In the genomic region with DNA sequence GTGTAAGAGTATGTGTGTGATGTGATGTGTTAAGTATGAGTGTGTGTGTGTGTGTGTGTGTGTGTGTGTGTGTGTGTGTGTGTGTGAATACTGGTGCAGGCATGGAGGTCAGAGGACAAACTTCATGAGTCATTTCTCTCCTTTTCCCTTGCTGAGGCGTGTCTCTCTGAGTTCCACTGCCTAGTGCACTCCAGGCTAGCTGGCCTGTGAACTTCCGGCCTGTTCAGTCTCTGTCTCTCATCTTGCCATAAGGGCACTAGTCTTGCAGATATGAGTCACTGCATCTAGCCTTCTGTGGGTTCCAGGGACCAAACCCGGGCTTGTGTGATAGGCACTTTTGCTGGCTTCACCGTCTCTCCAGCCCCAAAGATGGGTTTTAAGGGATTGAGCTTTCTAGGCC, we compare ENCODE assay signal across 24 mouse cellular contexts.
DNase-seq lines count a peak whose midpoint lies in the region; ATAC-seq and TF ChIP-seq lines count a peak whose summit lies in the region.
"Had no signal": no experiment of that assay in that cellular context is flagged by ENCODE, and none has a peak within 500 bp of the region (broad histone marks: within the 10 kb centered on the region; RNA-seq: fewer than 3 reads in every experiment).

No protein-coding gene starts in this region.

- H3K4me2 ChIP-seq in limb, embryonic 15.5 days, result no peak overlapping the region
- H3K4me2 ChIP-seq: embryonic facial prominence, embryonic 15.5 days; hindbrain, embryonic 15.5 days; intestine, embryonic 15.5 days; kidney, embryonic 15.5 days; limb, embryonic 13.5 days; lung, embryonic 15.5 days; midbrain, embryonic 15.5 days; neural tube, embryonic 15.5 days had no signal

- POLR2A ChIA-PET in Patski (lab: Charles Lee), result no interaction called here

- intact Hi-C loops in gastrocnemius, adult 2 months (cut with DNase I), result no loop called here
- intact Hi-C loops in gastrocnemius, postnatal 36 days (cut with DNase I), result no loop called here

- H3K4me3 ChIP-seq in gastrocnemius, adult 2 months, result no peak overlapping the region
- H3K4me3 ChIP-seq in limb, embryonic 15.5 days, result no peak overlapping the region
- H3K4me3 ChIP-seq in limb, embryonic 10.5 days, result no peak overlapping the region
- H3K4me3 ChIP-seq in midbrain, embryonic 10.5 days, result no peak overlapping the region
- H3K4me3 ChIP-seq: embryonic facial prominence, embryonic 15.5 days; hindbrain, embryonic 15.5 days; intestine, embryonic 15.5 days; kidney, embryonic 15.5 days; limb, embryonic 13.5 days; lung, embryonic 15.5 days; midbrain, embryonic 15.5 days; neural tube, embryonic 15.5 days had no signal

- CTCF ChIA-PET in Patski (lab: Charles Lee), result no interaction called here

- H3K9me3 ChIP-seq in limb, embryonic 15.5 days, result no peaks in the 10 kb centered on the region
- H3K9me3 ChIP-seq in limb, embryonic 10.5 days (replicated peaks), result no peaks in the 10 kb centered on the region
- H3K9me3 ChIP-seq in midbrain, embryonic 10.5 days (replicated peaks), result no peaks in the 10 kb centered on the region
- H3K9me3 ChIP-seq: embryonic facial prominence, embryonic 15.5 days; hindbrain, embryonic 15.5 days; intestine, embryonic 15.5 days; kidney, embryonic 15.5 days; limb, embryonic 13.5 days; lung, embryonic 15.5 days; midbrain, embryonic 15.5 days; neural tube, embryonic 15.5 days had no signal

- 75% methylated on average over 4 of the region's 4 CpGs for WGBS in limb, embryonic 15.5 days
- WGBS in limb, embryonic 10.5 days, result 87% methylated on average over 4 of the region's 4 CpGs
- WGBS in midbrain, embryonic 10.5 days, result 85% methylated on average over 4 of the region's 4 CpGs

- H3K27ac ChIP-seq in gastrocnemius, adult 2 months, result peak overlapping the region; percentile 29; the same call in 1 of the 2 replicates
- H3K27ac ChIP-seq in limb, embryonic 15.5 days, result 0 out of 2 replicates have a peak overlapping the region, but pooled peaks have one; percentile 27
- H3K27ac ChIP-seq in limb, embryonic 10.5 days, result no peak overlapping the region
- no peak overlapping the region for H3K27ac ChIP-seq in midbrain, embryonic 10.5 days (replicated peaks)
- H3K27ac ChIP-seq: embryonic facial prominence, embryonic 15.5 days; hindbrain, embryonic 15.5 days; intestine, embryonic 15.5 days; kidney, embryonic 15.5 days; lung, embryonic 15.5 days; midbrain, embryonic 15.5 days; neural tube, embryonic 15.5 days had no signal

- in situ Hi-C loops in Patski (cut with MboI; ENCODE audit: low pct_unique_long_range_greater_than_20kb), result no loop called here

- ATAC-seq in limb, embryonic 15.5 days (ENCODE audit: insufficient number of reproducible peaks, low FRiP score, low TSS enrichment, low read depth), result no peak
- ATAC-seq in Patski, result no peak
- ATAC-seq: intestine, embryonic 15.5 days; midbrain, embryonic 15.5 days had no signal

- no peak for DNase-seq in gastrocnemius, adult 2 months
- no peak for DNase-seq in gastrocnemius, postnatal 36 days
- no peak for DNase-seq in limb, embryonic 10.5 days (ENCODE audit: low spot score)
- DNase-seq in 3134 (ENCODE audit: extremely low read depth, insufficient read length, low spot score), result peak; percentile 69
- peak; percentile 19 for DNase-seq in Patski (ENCODE audit: low read depth, low spot score)
- no peak for DNase-seq in left cerebral cortex, adult 18-20 months (ENCODE audit: low spot score in 2 of 2)
- DNase-seq in midbrain, embryonic 10.5 days (ENCODE audit: low spot score), result no peak
- DNase-seq: adrenal gland, postnatal 14 days; B cell, adult 2 months; cerebellum, adult 11-12 months; cerebellum, postnatal 25 days; embryo, embryonic 11 days; heart, adult 18-20 months; heart, postnatal 36 days; thymus, adult 2 months had no signal

- no peak for TF ChIP-seq CTCF in gastrocnemius, adult 2 months (IDR thresholded peaks at IDR 0.05)
- TF ChIP-seq CTCF in Patski (IDR thresholded peaks at IDR 0.05), result no peak

- peaks cover 47% of the 10 kb centered on the region for H3K4me1 ChIP-seq in limb, embryonic 15.5 days
- H3K4me1 ChIP-seq in limb, embryonic 10.5 days, result peaks cover 62% of the 10 kb centered on the region
- H3K4me1 ChIP-seq in midbrain, embryonic 10.5 days, result peaks cover 76% of the 10 kb centered on the region

- H3K36me3 ChIP-seq in limb, embryonic 15.5 days, result no peaks in the 10 kb centered on the region
- peaks cover 11% of the 10 kb centered on the region for H3K36me3 ChIP-seq in limb, embryonic 10.5 days
- peaks cover 8% of the 10 kb centered on the region; the same call in 1 of the 2 replicates for H3K36me3 ChIP-seq in midbrain, embryonic 10.5 days
- H3K36me3 ChIP-seq: embryonic facial prominence, embryonic 15.5 days; hindbrain, embryonic 15.5 days; intestine, embryonic 15.5 days; kidney, embryonic 15.5 days; lung, embryonic 15.5 days; midbrain, embryonic 15.5 days; neural tube, embryonic 15.5 days had no signal

- H3K9ac ChIP-seq in limb, embryonic 15.5 days, result no peak overlapping the region
- H3K9ac ChIP-seq: embryonic facial prominence, embryonic 15.5 days; hindbrain, embryonic 15.5 days; intestine, embryonic 15.5 days; kidney, embryonic 15.5 days; limb, embryonic 13.5 days; lung, embryonic 15.5 days; midbrain, embryonic 15.5 days; neural tube, embryonic 15.5 days had no signal

- no peaks in the 10 kb centered on the region for H3K27me3 ChIP-seq in limb, embryonic 15.5 days
- no peaks in the 10 kb centered on the region for H3K27me3 ChIP-seq in limb, embryonic 10.5 days (ENCODE audit: low read depth, poor library complexity, severe bottlenecking)
- H3K27me3 ChIP-seq in Patski, result no peaks in the 10 kb centered on the region
- H3K27me3 ChIP-seq in midbrain, embryonic 10.5 days (ENCODE audit: low read depth, poor library complexity, severe bottlenecking), result no peaks in the 10 kb centered on the region
- H3K27me3 ChIP-seq: embryonic facial prominence, embryonic 15.5 days; hindbrain, embryonic 15.5 days; intestine, embryonic 15.5 days; kidney, embryonic 15.5 days; limb, embryonic 13.5 days; lung, embryonic 15.5 days; midbrain, embryonic 15.5 days; neural tube, embryonic 15.5 days had no signal

Comparison
In these comparisons a context has a peak if more than half of its experiments do, and no peak if none do; other contexts are left out.
1. H3K27ac ChIP-seq: peak in gastrocnemius, adult 2 months (single experiment) and limb, embryonic 15.5 days (single experiment); none in limb, embryonic 10.5 days (single experiment) and midbrain, embryonic 10.5 days (single experiment).
2. DNase-seq: peak in 3134 (single experiment) and Patski (single experiment); none in gastrocnemius, adult 2 months (single experiment), gastrocnemius, postnatal 36 days (0 of 2), limb, embryonic 10.5 days (single experiment), left cerebral cortex, adult 18-20 months (0 of 2) and midbrain, embryonic 10.5 days (single experiment).